Mouse (Mus musculus): ENCODE data around the gene Zyg11b. TPM values are rescaled to one million over a fixed set of nuclear protein-coding genes. Genes with fewer than 3 reads are reported as not detected.

The Zyg11b gene
- total RNA-seq, 2 experiments from 2014 or later = 23.8 to 27.8 TPM

- DNase-seq (ENCODE audit: low spot score in 2 of 2) = no peak
These were observed 18.0 kb upstream of the Zyg11b start for GRCm38 (mm10) chr4:108318649-108319615.

- no peak for DNase-seq (ENCODE audit: low spot score in 2 of 2)
These were observed 17.0 kb upstream of the Zyg11b start for GRCm38 (mm10) chr4:108317656-108318605.

DNA sequence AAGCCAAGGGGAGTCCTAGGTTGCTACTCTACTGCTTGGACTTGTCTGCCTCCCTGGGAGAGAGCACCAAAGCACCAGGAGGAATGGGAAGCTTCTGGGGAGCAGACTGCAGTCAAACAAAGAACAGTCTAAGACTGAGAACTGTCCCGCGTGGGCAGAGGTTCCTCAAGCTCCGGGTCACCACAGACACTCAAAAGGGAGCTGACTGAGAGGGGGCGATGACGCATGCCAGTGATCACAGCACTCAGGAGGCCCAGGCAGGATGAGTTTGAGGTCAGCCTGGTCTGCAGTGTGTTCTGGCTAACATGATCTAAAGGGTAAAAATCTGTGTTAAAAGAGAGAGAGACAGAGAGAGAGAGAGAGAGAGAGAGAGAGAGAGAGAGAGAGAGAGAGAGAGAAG is 13.1 kb upstream of the Zyg11b start:
- no peak for DNase-seq (ENCODE audit: low spot score in 2 of 2)

- no peak for DNase-seq (ENCODE audit: low spot score in 2 of 2)
These were observed 9.8 kb upstream of the Zyg11b start for GRCm38 (mm10) chr4:108310706-108311105.

DNA sequence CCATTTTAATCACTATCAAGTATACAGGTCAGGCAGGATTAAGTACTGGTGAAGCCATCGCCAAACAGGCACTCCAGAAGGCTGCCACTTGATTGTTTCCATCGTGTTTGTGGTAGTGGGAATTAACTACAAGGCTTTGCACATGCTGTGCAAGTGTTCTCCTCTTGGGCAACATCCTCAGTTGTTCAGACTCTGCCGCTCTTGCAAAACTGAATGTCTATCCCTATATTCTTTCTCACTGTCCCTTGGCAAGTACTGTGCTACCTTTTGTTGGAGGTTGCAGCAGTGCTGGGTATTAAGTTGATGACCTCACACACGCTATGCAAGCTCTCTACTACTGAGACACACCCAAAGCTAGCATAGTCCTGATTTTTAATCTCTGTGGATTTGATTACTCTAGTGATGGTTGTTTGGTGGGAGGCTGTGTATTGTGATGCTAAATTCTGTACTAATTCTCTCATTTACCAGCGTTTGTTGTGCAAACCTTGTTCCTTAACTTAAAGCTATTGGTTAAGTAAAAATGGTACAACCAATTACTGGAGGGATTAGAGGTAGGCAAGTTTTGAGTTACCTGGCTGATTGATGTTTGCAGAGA is 1.5 kb upstream of the Zyg11b start:
- DNase-seq (ENCODE audit: low spot score in 2 of 2) = no peak

- DNase-seq (ENCODE audit: low spot score in 2 of 2) = peak in 1 of 2 experiments; percentile 16
These were observed 630 bp downstream of the Zyg11b start for GRCm38 (mm10) chr4:108300266-108300665.

- DNase-seq (ENCODE audit: low spot score in 2 of 2) = no peak
These were observed 23.9 kb downstream of the Zyg11b start for GRCm38 (mm10) chr4:108276973-108277372.

- DNase-seq (ENCODE audit: low spot score in 2 of 2) = no peak
These were observed 28.6 kb downstream of the Zyg11b start for GRCm38 (mm10) chr4:108272286-108272685.

DNA sequence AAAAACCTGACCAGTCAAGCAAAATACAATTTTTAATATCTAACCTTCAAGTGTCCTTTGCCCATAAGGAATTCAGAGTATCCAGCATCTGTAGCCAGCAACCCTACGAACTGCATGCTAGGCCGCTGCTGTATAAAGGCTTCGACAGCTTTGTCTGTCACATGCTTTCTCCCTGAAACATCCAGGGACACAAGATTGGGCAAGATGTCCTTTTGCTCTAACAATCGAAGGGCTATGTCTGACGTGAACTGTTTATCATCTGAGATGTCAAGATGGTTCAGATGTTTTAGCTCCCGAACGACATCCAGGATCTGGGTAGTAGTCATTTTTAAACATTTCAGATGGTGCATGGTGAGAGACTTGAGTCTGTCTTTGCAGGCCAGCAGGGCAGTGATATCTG is 35.1 kb downstream of the Zyg11b start:
- no peak for DNase-seq (ENCODE audit: low spot score in 2 of 2)

GRCm38 (mm10) chr4:108253317-108253716 is 47.6 kb downstream of the Zyg11b start:
- DNase-seq (ENCODE audit: low spot score in 2 of 2) = no peak

- DNase-seq (ENCODE audit: low spot score in 2 of 2) = no peak
These were observed 50.4 kb downstream of the Zyg11b start for GRCm38 (mm10) chr4:108250501-108250900.

DNA sequence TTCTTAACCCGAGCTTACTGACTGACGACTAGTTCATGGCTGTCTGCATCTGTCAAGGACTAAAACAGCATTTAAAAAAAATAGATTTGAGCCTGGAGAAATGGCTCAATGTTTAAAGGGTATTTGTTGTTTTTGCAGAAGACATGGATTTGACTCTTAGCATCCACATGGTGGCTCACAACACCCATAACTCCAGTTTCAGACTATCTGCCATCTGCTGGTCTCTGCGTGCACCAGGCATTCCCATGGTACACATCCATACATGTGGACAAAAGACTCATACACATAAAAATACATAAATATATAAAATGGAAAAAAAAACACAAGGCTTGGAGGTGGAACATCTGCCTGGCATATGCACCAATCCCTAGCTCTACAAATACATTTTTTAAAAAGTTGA is 51.6 kb downstream of the Zyg11b start:
- no peak for DNase-seq (ENCODE audit: low spot score in 2 of 2)

GRCm38 (mm10) chr4:108233654-108234053 is 67.2 kb downstream of the Zyg11b start:
- no peak for DNase-seq (ENCODE audit: low spot score in 2 of 2)

- no peak for DNase-seq (ENCODE audit: low spot score in 2 of 2)
These were observed 75.5 kb downstream of the Zyg11b start for GRCm38 (mm10) chr4:108225341-108225872.

DNA sequence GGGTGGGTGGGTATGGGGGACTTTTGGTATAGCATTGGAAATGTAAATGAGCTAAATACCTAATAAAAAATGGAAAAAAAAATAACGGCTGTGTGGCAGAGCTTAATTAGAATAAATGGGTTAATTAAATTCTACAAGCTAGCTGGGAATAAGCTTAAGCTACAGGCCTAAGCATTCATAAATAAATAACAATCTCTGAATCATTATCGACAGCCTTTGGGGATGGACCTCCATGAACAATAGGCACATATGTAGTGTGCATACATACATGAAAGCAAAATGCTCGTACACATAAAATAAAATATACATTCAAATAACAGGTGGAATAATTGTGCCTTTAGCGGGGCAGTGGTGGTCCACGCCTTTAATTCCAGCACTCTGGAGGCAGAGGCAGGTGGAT is 78.4 kb downstream of the Zyg11b start:
- no peak for DNase-seq (ENCODE audit: low spot score in 2 of 2)

- DNase-seq (ENCODE audit: low spot score in 2 of 2) = no peak
These were observed 81.9 kb downstream of the Zyg11b start for GRCm38 (mm10) chr4:108219019-108219418.

DNA sequence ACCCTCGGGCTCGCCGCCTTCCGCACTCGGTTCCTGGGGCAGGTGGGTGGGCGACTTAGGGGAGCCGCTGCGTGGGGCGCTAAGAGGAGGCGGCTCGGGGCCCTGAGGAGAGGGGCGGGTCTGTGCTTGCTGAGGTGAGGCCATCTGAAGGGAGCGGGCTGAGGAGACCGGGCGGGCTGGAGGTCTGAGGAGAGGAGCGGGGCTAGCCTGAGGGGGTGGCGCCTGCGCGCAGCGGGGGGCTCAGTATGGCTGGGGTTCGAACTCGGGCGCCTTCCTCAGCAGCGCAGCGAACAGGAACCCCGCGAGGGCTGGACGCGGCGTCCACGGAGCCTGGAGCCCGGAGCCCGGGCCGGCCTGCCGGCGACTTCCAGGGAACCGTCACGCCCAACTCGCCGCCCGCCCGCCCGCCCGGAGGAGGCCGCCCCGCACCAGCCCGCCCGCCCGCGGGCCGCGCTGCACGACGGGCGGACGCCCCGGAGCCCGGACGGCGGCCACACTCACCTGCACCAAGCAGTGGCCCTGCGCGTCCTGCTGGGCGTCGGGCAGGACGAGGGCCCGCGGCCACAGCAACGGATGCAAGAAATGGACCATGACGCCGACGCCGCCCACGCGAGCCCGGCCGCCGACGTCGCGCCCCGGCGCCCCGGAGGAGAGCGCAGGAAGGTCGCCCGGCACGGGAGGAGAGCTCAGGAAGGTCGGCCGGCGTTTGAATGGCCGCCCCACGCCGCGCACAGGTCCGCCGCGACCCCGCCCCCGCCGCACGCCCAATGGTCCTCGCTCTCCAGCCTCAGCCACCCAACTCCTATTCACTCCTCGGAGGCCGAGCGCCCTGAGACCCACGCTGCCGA is 83.3 kb downstream of the Zyg11b start, which contains the start of gene Zyg11a:
Zyg11a (minus strand) TSS at position 717 of the 848 bp plus-strand sequence.
- peak in 1 of 2 experiments; percentile 9 for DNase-seq (ENCODE audit: low spot score in 2 of 2)

- DNase-seq (ENCODE audit: low spot score in 2 of 2) = no peak
These were observed 87.9 kb downstream of the Zyg11b start for GRCm38 (mm10) chr4:108213023-108213422.

GRCm38 (mm10) chr4:108204629-108205028 is 96.3 kb downstream of the Zyg11b start:
- DNase-seq (ENCODE audit: low spot score in 2 of 2) = no peak

DNA sequence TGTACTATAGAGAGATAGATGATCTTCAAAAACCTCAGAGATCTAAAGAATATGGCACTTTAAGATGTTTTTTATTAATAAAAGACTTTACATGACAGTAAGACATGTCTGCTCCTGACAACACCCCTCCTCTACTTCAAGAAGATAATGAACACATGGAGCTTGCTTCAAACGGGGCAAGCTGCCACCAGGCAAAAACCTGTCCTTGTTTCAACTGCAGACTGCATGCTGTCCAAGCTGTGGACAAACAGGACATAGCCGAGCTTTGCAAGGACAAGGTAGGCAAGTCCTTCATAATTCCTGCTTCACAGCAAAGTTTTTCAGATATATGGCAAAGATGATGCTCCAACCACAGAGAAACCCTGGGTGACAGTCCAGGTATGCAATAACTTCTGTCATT is 101.7 kb downstream of the Zyg11b start:
- no peak for DNase-seq (ENCODE audit: low spot score in 2 of 2)
